Mouse (Mus musculus): ENCODE measurements at regions not wholly inside any gene's neighbourhood (a gene's known extent, or its start where the extent isn't known, plus 50 kb on each side); places are given as distances from the start of the nearest gene placed in this dataset.

- DNase-seq = no peak
- intact Hi-C loops (cut with DNase I) = no loop called here
Measured at GRCm38 (mm10) chr14:62216995-62217394, 75.4 kb upstream of the Rnaseh2b start.

- intact Hi-C loops (cut with DNase I) = no loop called here
- DNase-seq = no peak
Measured at GRCm38 (mm10) chr14:62217971-62218370, 74.4 kb upstream of the Rnaseh2b start.

GRCm38 (mm10) chr14:62218716-62219115 is 73.7 kb upstream of the Rnaseh2b start:
- DNase-seq = no peak
- intact Hi-C loops (cut with DNase I) = no loop called here

- intact Hi-C loops (cut with DNase I) = no loop called here
- no peak for DNase-seq
Measured at GRCm38 (mm10) chr14:62220770-62221169, 71.6 kb upstream of the Rnaseh2b start.
